Mouse (Mus musculus) G1E (cell line): Measurements from ENCODE around the gene Zmynd11.

ENCODE experiments used
- CTCF ChIP-seq: IDR thresholded peaks from 2 replicates; pipeline ENCODE4 v1.5.1; 2012; ENCODE audit warnings: low read depth, low read length, inconsistent platforms, mixed read lengths
- GATA1 ChIP-seq: IDR thresholded peaks from 2 replicates; pipeline ENCODE4 v1.6.1; 2012; ENCODE audit warnings: borderline replicate concordance, low read length, inconsistent platforms, mixed read lengths

GRCm38 (mm10) chr13:9753706-9754105 is 11.4 kb downstream of the Zmynd11 start:
- no peak for TF ChIP-seq CTCF
- TF ChIP-seq GATA1, result no peak
